Mouse (Mus musculus) spleen, adult 12 weeks (tissue): ENCODE measurements around the gene Tm7sf2.

ENCODE experiments used
- DNase-seq: peaks from one replicate; pipeline ENCODE4 v3.0.0; 2022; ENCODE audit warnings: low spot score

Tm7sf2 gene

DNA sequence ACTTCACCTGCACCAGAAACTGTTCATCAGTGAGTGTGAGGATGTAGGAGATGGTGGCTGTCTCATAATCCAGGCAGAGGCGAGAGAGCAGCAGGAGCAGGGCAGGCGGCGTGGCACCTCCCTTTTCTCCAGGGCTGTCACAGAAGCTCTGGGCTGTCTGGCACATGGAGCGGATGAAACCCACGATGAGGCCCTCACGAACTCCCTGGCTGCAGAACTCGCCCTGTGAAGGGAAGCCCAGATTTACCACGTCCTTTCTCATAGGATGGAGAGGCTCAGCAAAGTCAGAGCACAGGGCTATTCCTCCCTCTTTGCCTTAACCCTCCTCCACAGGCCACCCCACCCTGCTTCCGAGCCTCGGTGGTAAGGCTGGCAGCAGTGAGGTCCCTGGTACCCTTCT is 1.7 kb upstream of the Tm7sf2 start:
- DNase-seq = no peak

GRCm38 (mm10) chr19:6068951-6069350 is 778 bp upstream of the Tm7sf2 start:
- DNase-seq = no peak

DNA sequence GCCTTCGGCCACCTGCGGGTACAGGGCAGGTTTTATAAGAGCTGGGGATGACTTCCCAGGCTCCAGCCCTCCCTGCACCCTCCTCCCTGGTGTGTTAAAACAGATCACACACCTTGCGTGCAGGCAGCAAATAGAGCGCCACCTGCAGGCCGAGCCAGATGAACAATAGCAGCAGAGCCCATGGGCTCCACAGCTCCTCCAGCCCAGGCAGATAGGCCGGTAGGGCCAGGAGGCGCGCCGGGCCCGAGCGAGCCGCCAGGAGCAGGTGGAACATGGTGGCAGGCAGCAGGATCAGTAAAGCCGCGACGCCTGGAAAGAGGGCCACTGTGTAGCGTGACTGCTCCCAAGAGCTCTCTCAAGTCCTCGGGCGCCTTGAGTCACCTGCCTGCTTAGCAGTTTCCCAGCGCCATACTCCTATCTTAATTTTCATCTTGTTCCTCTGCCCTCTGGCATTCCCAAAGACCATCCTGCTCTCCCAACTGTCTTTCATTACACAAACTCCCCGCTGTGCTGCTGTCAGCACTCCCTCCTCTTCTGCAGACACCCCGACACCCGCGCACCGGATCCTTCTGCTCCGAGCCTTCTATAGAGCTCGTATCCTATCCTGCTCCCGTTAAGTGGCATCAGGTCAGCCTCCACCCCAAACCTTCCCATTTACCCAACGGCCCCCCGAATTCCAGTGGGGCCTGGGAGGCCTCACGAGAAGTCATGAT is 1.0 kb downstream of the Tm7sf2 start:
- DNase-seq = peak; percentile 76

DNA sequence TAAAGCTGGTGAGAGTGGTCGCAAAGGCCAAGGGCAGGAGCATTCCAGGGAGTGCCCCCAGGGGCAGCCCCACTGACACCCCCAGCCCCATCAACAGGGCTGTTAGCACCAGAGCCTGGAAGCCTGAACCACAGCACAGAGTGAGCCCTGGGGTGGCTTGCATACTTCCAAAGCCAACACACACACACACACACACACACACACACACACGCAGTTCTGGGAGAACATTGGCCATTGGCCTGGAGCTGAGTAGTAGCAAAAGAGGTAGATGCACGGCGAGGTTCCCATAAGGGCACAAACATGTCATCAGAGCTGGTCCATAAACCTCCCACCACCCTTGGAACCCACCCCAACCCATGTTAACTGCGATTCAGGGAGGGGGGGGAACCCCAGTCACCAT is 1.6 kb downstream of the Tm7sf2 start:
- no peak for DNase-seq

GRCm38 (mm10) chr19:6063081-6063480 is 5.1 kb downstream of the Tm7sf2 start:
- DNase-seq = no peak

GRCm38 (mm10) chr19:6062418-6062817 is 5.8 kb downstream of the Tm7sf2 start:
- DNase-seq = no peak

GRCm38 (mm10) chr19:6061641-6062302 is 6.4 kb downstream of the Tm7sf2 start:
- DNase-seq = no peak

- DNase-seq = peak; percentile 84
These were observed 7.1 kb downstream of the Tm7sf2 start, which contains the start of gene Znhit2 for GRCm38 (mm10) chr19:6061021-6061533. Gene Znhit2 (plus strand): TSS chr19:6061192.

DNA sequence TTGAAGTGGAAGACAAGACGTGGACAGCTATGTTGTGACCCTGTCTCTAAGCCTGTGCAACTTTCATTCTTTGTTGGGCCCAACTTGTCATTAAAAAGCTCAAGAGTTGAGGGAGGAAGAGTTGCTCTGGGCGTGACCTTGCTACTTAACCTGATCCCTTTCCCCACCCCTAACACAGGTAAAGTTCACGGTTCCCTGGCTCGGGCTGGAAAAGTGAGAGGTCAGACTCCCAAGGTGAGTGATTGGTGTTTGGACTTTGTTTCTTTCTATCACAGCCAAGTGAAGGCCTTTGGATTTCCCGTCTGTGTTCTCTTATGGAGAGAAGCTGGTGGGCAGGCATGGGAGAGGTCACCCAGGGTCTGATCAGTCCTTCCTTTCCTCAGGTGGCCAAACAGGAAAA is 9.2 kb downstream of the Tm7sf2 start:
- DNase-seq = no peak

- no peak for DNase-seq
These were observed 9.7 kb downstream of the Tm7sf2 start for GRCm38 (mm10) chr19:6058513-6058912.

DNA sequence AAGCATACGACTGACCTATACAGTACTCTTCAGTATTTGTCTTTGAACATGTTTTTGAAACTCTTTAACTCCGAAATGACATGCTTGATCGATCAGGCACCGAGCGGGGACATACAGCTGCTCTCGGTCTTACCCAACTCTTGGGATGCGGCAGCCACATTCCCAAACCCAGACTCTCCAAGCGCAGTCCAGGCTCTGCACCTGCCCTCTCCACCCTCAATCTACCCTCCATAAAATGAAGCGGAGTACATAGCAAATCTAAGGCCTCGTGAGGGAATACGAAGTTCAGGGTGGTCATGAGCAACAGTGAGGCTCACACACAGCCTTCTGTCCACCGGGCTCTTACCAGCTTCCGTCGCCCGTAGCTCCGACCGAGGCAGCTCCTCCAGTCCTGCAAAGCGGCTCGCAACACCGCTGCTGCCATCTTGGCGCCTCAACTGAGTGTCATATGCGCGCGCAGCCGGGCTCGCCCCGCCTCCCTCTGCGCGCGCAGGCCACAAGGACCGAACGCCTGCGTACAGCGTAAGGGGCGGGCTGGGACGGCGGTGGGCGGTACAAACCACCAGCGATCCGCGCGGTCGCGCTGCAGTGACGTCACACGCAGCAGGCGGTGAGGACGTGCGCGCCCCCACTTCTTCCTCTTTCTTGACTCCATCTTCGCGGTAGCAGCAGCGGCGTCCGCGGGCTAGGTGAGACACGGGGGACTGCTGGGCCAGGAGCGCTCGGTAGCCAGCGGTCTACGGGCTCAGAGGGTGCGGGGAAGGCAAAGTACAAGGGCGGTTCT is 10.7 kb downstream of the Tm7sf2 start, which contains the start of the genes Mrpl49 and Fau:
Gene Mrpl49, minus strand, starts transcription at position 473 of the 784 bp plus-strand sequence.
Gene Fau, plus strand, starts transcription at position 532 of the 784 bp plus-strand sequence.
- DNase-seq = peak; percentile 98

DNA sequence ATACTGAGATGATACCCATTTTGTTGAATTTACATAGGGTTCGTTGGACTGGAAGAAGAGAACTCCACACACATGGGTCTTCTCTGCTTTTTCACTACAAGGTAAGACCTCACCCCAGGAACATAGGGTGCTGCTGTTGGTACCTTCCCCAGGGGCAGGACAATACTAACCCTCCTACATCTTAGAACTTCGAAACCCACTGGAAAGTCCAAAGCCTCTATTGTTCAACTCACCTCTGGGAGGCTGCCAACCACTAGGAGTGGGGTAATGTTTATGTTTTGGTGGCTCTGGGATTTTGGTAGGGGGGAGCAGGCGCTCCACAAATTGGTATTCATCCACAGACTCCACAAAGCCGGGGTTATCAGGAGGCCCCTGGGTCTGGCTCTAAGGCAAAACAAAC is 11.5 kb downstream of the Tm7sf2 start:
- DNase-seq = no peak

DNA sequence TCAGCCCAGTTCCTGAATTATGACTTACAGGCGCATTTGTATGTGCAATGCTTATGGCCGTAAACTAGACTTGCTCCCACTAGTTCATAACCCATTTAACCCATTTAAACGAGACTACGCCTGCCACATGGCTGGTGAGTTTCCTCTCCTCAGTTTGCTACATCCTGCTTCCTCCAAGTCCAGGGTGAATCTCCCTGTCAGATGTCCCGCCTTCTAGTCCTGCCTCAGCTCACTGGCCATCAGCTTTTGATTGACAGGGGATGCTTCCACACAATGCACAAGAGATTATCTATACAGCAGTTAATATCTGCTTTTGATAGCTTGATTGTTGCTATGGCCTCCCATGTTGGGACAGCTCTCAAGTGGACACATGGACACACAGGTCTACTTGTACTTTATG is 13.9 kb downstream of the Tm7sf2 start:
- no peak for DNase-seq

DNA sequence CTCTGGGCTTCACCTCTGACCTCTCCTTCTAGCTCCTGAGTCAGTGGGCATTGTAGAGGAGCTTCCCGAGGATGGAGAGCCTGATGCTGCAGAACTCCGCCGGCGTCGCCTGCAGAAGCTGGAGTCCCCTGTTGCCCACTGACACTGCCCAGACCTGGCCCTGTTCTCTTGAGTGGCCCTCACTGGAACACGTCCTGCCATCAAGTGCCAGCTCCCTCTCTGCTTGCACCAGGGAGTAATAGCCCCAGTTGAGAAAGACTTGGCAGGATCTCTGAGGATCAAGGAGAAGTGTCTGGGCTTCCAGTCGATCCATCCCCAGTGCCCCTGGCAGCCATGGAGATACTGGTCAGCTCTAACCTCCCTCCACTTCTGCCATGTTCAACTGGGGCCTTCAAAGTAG is 15.7 kb downstream of the Tm7sf2 start:
- no peak for DNase-seq

- DNase-seq = no peak
These were observed 19.3 kb downstream of the Tm7sf2 start for GRCm38 (mm10) chr19:6048681-6049410.

DNA sequence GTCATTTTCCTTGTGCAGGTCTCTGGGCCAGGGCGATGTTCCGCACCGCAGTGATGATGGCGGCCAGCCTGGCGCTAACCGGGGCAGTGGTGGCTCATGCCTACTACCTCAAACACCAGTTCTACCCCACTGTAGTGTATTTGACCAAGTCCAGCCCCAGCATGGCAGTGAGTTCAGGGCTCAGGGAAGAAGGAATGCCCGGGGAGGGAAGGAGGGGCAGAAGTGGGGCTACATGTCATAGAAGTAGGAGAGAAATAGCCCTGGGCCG is 20.3 kb downstream of the Tm7sf2 start:
- DNase-seq = no peak

- DNase-seq = no peak
These were observed 20.8 kb downstream of the Tm7sf2 start for GRCm38 (mm10) chr19:6047154-6047898.

GRCm38 (mm10) chr19:6046294-6047153 is 21.6 kb downstream of the Tm7sf2 start, which contains the start of gene Syvn1:
Gene Syvn1 (plus strand): TSS chr19:6046576.
- DNase-seq = peak; percentile 89

DNA sequence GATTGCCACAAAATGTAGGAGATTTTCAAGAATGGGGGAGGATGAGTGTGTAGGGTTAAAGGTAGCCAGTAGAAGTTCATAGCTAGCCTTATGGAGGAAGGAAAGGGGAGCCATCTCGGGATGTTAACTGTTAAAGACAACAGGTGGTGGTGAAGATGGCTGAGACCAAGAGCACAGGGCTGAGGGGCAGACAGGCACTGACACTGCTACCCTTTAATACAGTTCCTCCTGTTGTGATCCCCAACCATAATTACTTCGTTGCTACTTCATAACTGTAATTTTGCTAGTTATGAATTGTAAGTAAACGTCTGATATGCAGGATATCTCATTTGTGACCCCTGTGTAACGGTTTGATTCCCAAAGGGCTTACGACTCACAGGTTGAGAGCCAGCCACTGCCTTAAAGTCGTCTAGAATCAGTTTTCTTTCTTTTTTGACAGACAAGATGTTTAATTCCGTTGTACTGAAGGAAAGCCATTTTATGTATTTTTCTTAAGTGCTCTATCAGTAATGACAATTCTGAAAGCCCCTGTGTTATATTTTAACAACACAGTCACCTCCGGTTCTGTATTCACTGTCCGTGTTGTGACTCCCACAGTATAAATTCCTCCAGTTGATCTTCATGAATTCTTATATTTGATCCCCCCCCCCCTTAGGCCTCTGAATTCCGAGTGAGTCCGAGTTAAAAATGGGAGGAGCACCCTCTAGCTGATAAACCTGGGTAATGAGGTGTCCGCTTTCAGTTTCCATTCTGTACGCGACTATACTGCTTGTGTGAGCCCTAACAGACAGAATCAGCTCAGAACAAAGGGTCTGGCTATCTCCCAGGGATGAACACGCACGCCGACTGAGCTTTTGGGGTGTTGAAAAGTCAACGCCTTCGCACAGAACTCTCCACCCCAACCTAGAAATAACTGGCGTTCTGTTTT is 22.5 kb downstream of the Tm7sf2 start:
- no peak for DNase-seq
